Mouse (Mus musculus) small intestine, adult 2 months (tissue): ENCODE results near the gene Gm20388.

Source experiments
- CTCF ChIP-seq: fragments of 200-500 bp; IDR thresholded peaks from 2 replicates; pipeline ENCODE4 v1.5.1; 2012; ENCODE audit warnings: low read depth, mild to moderate bottlenecking, control low read depth, inconsistent platforms, low read length, moderate library complexity, mixed read lengths; ENCODE audit not compliant: insufficient replicate concordance, insufficient read length; ENCODE audit errors: extremely low read depth
- POLR2A ChIP-seq: fragments of 200-500 bp; IDR thresholded peaks from 2 replicates; pipeline ENCODE4 v1.6.1; 2012; ENCODE audit warnings: low read depth, mild to moderate bottlenecking, control low read depth, inconsistent platforms, low read length, moderate library complexity

DNA sequence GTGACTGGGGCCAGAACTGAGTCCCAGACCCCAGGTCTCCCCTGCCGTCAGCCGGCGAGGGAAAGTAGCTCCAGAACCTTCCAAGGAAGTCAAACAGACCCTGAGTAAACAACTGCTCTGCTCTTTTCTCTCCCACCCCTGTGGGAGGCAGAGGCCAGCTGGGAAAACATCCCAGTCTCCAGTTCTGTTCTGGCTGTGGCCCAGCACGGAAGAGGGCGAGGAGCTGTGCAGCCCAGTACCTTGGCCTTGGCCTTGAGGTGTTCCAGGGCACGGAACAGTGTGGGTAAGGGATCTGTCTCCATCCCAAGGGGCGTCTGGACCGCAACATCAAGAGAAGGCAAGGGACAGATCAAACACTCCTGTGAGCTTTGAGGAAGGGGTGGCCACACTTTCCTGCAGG is 2011.5 kb downstream of the Gm20388 start:
- TF ChIP-seq CTCF (no peak), POLR2A (no peak)
